Mouse (Mus musculus) hindbrain, embryonic 10.5 days (tissue): Measurements from ENCODE around the gene Myd88. TPM values are rescaled to one million over a fixed set of nuclear protein-coding genes. Genes with fewer than 3 reads are reported as not detected.

ENCODE experiments used
- DNase-seq: peaks from one replicate; pipeline ENCODE4 v3.0.0-alpha.2; 2017; ENCODE audit warnings: low spot score
- H3K27ac ChIP-seq: fragments of 300-500 bp; sonication (generic); 2 replicates; pipeline ENCODE4 v1.5.1; 2016; ENCODE audit warnings: mild to moderate bottlenecking, moderate library complexity
- H3K27me3 ChIP-seq: fragments of 300-500 bp; sonication (generic); 2 replicates; pipeline ENCODE4 v1.6.1; 2016; ENCODE audit warnings: mild to moderate bottlenecking; ENCODE audit not compliant: poor library complexity, insufficient read depth, severe bottlenecking
- H3K36me3 ChIP-seq: fragments of 300-500 bp; sonication (generic); 2 replicates; pipeline ENCODE4 v1.6.1; 2016; ENCODE audit warnings: mild to moderate bottlenecking, moderate library complexity
- H3K4me1 ChIP-seq: fragments of 300-500 bp; sonication (generic); replicated peaks from 2 replicates; pipeline ENCODE4 v1.6.1; 2016; ENCODE audit warnings: mild to moderate bottlenecking
- H3K4me3 ChIP-seq: fragments of 300-500 bp; sonication (generic); 2 replicates; pipeline ENCODE4 v1.5.1; 2016; ENCODE audit warnings: mild to moderate bottlenecking, moderate library complexity
- H3K9me3 ChIP-seq: fragments of 300-500 bp; sonication (generic); 2 replicates; pipeline ENCODE4 v1.6.1; 2016; ENCODE audit warnings: mild to moderate bottlenecking, moderate library complexity
- WGBS: fragments of 180-500 bp; shearing (Covaris S2); methylation state at CpG from one replicate; pipeline ENCODE4 v1.1.7; 2016; 5-methylcytosine and 5-hydroxymethylcytosine counted together
- polyA plus RNA-seq: library from polyadenylated mRNA; unstranded; fragments of >200 nt; fragmentation: Nextera tagmentation; extraction: Ambion mirVana; gene quantifications from 2 replicates; pipeline ENCODE4 v1.2.1, GENCODE M21; 2016

Myd88 gene
- polyA plus RNA-seq, 1 experiment from 2014 or later: 8.4 TPM

DNA sequence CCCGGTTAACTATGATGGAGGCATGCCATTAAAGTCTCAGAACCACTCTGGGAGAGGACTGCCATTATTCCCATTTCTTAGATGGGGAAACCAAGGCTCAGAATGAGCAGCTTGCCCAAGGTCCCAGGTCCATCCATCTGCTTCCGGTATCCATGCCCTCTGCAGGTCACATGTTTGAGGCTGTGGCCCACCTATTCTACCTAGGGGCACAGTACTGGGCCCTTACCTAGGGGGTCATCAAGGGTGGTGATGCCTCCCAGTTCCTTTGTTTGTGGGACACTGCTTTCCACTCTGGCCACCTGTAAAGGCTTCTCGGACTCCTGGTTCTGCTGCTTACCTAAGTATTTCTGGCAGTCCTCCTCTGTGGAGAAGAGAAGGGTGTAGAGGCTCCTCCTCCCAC, 2.9 kb downstream of the Myd88 start:
- no peak for DNase-seq
- Histone ChIP-seq H3K27ac (no peak overlapping the region), H3K4me3 (no peak overlapping the region), H3K4me1 (peaks cover 37% of the 10 kb centered on the region), H3K36me3 (peaks cover 10% of the 10 kb centered on the region), H3K9me3 (no peaks in the 10 kb centered on the region), H3K27me3 (peaks cover 32% of the 10 kb centered on the region)
- WGBS: 96% methylated on average over 3 of the region's 3 CpGs

DNA sequence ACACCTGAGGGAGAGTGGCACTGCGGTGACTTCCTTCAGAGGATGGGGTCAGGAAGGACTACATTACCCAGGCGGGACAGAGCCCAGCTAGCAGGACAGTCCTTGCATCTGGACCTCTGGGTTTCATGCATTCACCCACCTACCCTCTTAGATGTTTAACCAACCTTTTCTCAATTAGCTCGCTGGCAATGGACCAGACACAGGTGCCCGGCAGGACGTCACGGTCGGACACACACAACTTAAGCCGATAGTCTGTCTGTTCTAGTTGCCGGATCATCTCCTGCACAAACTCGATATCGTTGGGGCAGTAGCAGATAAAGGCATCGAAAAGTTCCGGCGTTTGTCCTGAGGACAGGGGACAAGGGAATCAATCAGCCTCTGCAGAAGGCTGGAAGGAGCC, 3.4 kb downstream of the Myd88 start:
- H3K4me1 ChIP-seq: peaks cover 35% of the 10 kb centered on the region
- H3K27ac ChIP-seq: no peak overlapping the region
- 91% methylated on average over 14 of the region's 14 CpGs for WGBS
- H3K27me3 ChIP-seq: peaks cover 32% of the 10 kb centered on the region
- no peaks in the 10 kb centered on the region for H3K9me3 ChIP-seq
- H3K4me3 ChIP-seq: no peak overlapping the region
- DNase-seq: no peak
- H3K36me3 ChIP-seq: peaks cover 5% of the 10 kb centered on the region; the same call in 1 of the 2 replicates

GRCm38 (mm10) chr9:119335571-119335970, 5.6 kb downstream of the Myd88 start:
- WGBS: 82% methylated on average over 4 of the region's 4 CpGs
- no peaks in the 10 kb centered on the region for H3K36me3 ChIP-seq
- H3K27me3 ChIP-seq: peaks cover 32% of the 10 kb centered on the region
- DNase-seq: no peak
- H3K27ac ChIP-seq: no peak overlapping the region
- no peaks in the 10 kb centered on the region for H3K9me3 ChIP-seq
- H3K4me1 ChIP-seq: peaks cover 17% of the 10 kb centered on the region
- no peak overlapping the region for H3K4me3 ChIP-seq

- 81% methylated on average over 2 of the region's 2 CpGs for WGBS
- peaks cover 28% of the 10 kb centered on the region for H3K27me3 ChIP-seq
- no peaks in the 10 kb centered on the region for H3K36me3 ChIP-seq
- no peaks in the 10 kb centered on the region for H3K9me3 ChIP-seq
- H3K27ac ChIP-seq: no peak overlapping the region
- no peak overlapping the region for H3K4me3 ChIP-seq
- peaks cover 9% of the 10 kb centered on the region for H3K4me1 ChIP-seq
- no peak for DNase-seq
These were observed 6.4 kb downstream of the Myd88 start for GRCm38 (mm10) chr9:119334834-119335233.

DNA sequence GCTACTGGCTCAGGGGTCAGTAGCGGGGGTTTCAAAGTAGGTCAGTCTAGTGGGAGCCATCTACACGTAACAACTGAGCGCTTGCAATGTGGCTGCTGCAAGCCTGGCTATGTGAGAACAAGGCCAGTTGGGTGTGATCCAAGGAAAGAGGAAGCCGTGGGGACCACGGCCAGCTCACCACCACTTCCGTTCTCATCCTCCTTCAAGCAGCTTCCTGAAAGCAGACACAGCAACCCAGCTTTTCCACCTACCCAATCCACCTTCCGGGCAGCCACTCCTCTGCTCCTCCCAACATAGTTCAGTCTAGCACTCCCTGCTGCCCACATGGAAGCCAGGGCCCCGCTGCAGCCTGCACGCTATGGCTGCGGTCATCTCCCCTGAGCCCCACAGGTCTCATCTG, 6.9 kb downstream of the Myd88 start:
- peaks cover 24% of the 10 kb centered on the region for H3K27me3 ChIP-seq
- peaks cover 4% of the 10 kb centered on the region for H3K4me1 ChIP-seq
- H3K27ac ChIP-seq: no peak overlapping the region
- no peak for DNase-seq
- H3K36me3 ChIP-seq: no peaks in the 10 kb centered on the region
- 73% methylated on average over 10 of the region's 10 CpGs for WGBS
- no peaks in the 10 kb centered on the region for H3K9me3 ChIP-seq
- H3K4me3 ChIP-seq: no peak overlapping the region

GRCm38 (mm10) chr9:119330186-119330963, 10.8 kb downstream of the Myd88 start:
- Histone ChIP-seq H3K27ac (no peak overlapping the region), H3K4me1 (no peaks in the 10 kb centered on the region), H3K36me3 (no peaks in the 10 kb centered on the region), H3K27me3 (no peaks in the 10 kb centered on the region), H3K4me3 (no peak overlapping the region), H3K9me3 (no peaks in the 10 kb centered on the region)
- WGBS: 92% methylated on average over 15 of the region's 15 CpGs
- no peak for DNase-seq

- H3K36me3 ChIP-seq: no peaks in the 10 kb centered on the region
- peaks cover 1% of the 10 kb centered on the region; the same call in 1 of the 2 replicates for H3K4me1 ChIP-seq
- H3K27ac ChIP-seq: no peak overlapping the region
- 90% methylated on average over 3 of the region's 3 CpGs for WGBS
- DNase-seq: no peak
- no peaks in the 10 kb centered on the region for H3K27me3 ChIP-seq
- H3K4me3 ChIP-seq: no peak overlapping the region
- H3K9me3 ChIP-seq: no peaks in the 10 kb centered on the region
These were observed 12.7 kb downstream of the Myd88 start for GRCm38 (mm10) chr9:119328488-119328887.

DNA sequence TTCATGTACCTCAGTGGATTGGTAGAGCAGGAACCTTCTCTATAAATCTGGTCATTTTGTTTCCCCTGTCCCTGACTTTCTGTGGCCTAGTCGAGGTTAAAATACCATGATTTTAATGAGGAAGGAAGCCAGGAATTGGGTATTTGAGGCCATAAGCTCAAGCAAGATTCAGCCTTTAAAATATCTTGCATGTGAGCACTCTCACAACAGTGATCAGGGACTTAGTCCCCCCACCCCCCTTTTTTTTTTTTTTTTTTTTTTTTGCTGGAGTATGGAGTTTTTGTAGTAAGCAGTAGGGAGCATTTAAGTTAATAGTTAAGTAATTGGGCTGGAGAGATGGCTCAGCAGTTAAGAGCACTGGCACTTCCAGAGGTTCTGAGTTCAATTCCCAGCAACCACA, 17.1 kb downstream of the Myd88 start:
- Histone ChIP-seq H3K36me3 (no peaks in the 10 kb centered on the region), H3K27ac (no peak overlapping the region), H3K4me1 (peaks cover 27% of the 10 kb centered on the region), H3K27me3 (no peaks in the 10 kb centered on the region), H3K4me3 (no peak overlapping the region), H3K9me3 (no peaks in the 10 kb centered on the region)
- no peak for DNase-seq
- WGBS: 74% methylated on average over 1 of the region's 1 CpGs

- H3K4me3 ChIP-seq: peak overlapping the region; percentile 95
- peaks cover 27% of the 10 kb centered on the region for H3K4me1 ChIP-seq
- no peaks in the 10 kb centered on the region for H3K9me3 ChIP-seq
- no peaks in the 10 kb centered on the region for H3K27me3 ChIP-seq
- peaks cover 3% of the 10 kb centered on the region; the same call in 1 of the 2 replicates for H3K36me3 ChIP-seq
- 10% methylated on average over 9 of the region's 9 CpGs for WGBS
- H3K27ac ChIP-seq: peak overlapping the region; percentile 99
- no peak for DNase-seq
These were observed 18.0 kb downstream of the Myd88 start for GRCm38 (mm10) chr9:119323260-119323645.

DNA sequence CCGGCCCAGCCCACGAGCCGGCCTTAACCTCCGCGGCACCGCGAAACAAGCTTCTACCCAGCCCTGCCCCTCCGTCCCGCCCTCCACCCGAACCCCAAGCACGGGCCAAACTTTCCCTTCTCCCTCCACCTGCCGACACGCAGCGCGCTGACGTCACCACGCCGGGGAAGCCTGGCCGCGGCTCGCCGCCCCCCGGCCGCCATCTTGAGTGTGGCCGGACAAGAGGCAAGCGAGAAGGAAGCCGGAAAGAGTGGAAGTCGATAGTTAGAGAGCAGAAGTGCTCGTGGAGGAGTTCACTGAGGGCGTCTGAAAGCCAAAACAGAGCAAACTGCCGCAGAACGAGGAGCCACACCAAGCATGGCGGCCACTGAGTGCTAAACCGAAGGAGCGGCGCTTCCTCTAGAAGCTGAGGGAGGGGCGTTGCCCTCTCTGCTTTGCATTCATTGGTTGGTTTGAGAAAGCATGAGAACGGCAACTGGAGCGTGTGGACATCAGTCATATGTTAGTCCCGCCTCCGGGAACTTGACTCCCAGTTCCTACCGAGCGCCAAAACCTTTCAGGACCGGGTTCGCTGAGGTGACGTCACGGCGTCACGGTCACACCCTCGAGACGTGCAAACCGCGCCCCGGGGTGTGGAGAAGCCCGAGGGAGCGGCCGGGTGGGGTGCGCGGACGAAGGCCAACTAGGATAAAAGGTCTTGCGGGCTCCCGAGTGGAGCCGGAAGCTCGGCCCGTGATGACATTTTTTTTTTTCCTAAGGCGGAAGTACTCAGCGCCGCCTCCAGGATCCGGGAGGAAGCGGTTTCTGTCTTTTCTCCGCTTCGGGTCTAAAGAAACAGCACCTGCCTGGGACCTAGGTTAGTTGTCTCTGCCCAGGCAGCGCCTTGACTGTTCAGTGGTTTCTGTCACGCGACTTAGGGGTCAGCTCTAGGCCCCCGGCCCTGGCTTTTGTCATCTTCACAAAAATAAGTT, 18.6 kb downstream of the Myd88 start, which contains the start of gene Oxsr1:
Gene Oxsr1 (minus strand): TSS at position 139 of the 971 bp plus-strand sequence.
- no peaks in the 10 kb centered on the region for H3K27me3 ChIP-seq
- peak within 1 kb of the TSS; percentile 95 for H3K4me3 ChIP-seq
- peaks cover 27% of the 10 kb centered on the region for H3K4me1 ChIP-seq
- H3K36me3 ChIP-seq: peaks cover 4% of the 10 kb centered on the region; the same call in 1 of the 2 replicates
- peak within 1 kb of the TSS; percentile 99 for H3K27ac ChIP-seq
- WGBS: under 1% methylated on average over 76 of the region's 76 CpGs
- DNase-seq: peak; percentile 97
- H3K9me3 ChIP-seq: no peaks in the 10 kb centered on the region

DNA sequence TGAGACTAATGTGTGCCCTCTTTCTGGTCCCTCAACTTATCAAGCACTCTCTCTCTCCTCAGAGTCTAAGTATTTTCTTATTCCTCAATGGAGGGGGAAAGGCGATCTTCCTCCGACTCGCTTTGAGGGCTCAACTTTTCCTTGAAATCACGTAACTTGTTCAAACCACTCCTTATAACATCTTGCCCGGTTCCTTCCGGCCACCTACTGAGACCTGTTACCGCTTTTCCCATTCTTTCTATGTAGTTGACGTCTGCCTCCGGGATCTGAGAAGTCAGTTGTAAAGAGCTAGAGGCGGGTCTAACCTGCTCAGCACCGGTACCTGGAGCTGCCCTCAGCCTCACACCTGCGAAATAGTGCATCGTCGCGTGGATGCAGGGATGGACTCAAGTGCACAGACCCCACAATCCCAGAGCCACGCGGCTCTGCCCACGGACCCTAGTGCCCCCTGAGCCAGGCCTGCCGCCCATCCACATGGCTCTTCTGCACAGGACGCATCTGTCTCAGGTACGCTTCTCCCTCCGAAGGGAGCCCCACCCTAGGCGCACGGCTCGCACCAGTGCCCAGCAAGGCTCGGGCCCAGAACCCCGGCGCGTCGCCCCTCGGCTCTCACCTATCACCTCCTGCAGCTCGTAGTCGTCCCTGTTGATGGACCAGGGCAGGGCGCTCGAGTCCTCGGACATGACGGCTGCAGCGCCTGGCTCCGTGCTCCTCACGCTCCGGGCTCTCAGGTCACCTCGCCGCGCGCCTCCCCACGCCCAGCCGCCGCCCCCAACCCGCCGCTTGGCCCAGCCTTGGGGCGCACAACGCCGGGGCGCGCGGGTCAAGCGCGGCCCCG, 19.6 kb downstream of the Myd88 start:
- Histone ChIP-seq H3K4me3 (peak overlapping the region; percentile 95), H3K9me3 (no peaks in the 10 kb centered on the region), H3K27ac (peak overlapping the region; percentile 99), H3K36me3 (peaks cover 4% of the 10 kb centered on the region; the same call in 1 of the 2 replicates), H3K4me1 (peaks cover 27% of the 10 kb centered on the region), H3K27me3 (no peaks in the 10 kb centered on the region)
- WGBS: under 1% methylated on average over 59 of the region's 59 CpGs
- DNase-seq: no peak

- WGBS: 13% methylated on average over 7 of the region's 7 CpGs
- Histone ChIP-seq H3K4me1 (peaks cover 27% of the 10 kb centered on the region), H3K4me3 (peak overlapping the region; percentile 95), H3K27ac (peak overlapping the region; percentile 99), H3K36me3 (peaks cover 4% of the 10 kb centered on the region; the same call in 1 of the 2 replicates), H3K27me3 (no peaks in the 10 kb centered on the region), H3K9me3 (no peaks in the 10 kb centered on the region)
- DNase-seq: no peak
These were observed 20.3 kb downstream of the Myd88 start for GRCm38 (mm10) chr9:119320946-119321345.
